Mouse (Mus musculus) central nervous system, embryonic 11.5 days (tissue): ENCODE measurements around the gene AC141477.1. TPM values are rescaled to one million over a fixed set of nuclear protein-coding genes. Genes with fewer than 3 reads are reported as not detected.

Source experiments
- polyA plus RNA-seq: library from polyadenylated mRNA; depleted of rRNA; stranded (reverse); fragments of >200 nt; gene quantifications from 2 replicates; pipeline ENCODE4 v1.2.3, GENCODE M21; 2012; rRNA removed

Gene AC141477.1
- polyA plus RNA-seq, result 2.2 TPM in 1 of 2 replicates, not detected in the other

DNA sequence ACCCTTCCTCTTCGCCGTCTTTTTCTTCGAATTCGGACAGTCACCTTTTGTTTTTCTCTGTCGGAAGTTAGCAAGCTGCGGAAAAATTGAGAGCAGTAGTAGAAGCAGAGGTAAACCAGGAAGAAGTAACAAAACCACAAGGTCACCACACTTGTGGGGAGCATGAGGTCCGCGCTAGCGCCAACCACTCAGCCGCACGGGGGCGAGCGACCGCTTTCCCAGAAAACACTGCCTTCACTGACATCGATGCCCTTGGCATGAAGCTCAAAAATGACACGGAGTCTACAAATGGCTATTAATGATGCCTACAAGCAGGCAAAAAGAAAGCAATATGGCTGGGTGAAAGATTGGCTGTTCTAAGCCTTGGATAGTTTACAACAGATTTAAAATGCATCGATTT is at the start of gene AC141477.1:
Gene AC141477.1, minus strand, starts transcription at position 164 of the 400 bp plus-strand sequence.

DNA sequence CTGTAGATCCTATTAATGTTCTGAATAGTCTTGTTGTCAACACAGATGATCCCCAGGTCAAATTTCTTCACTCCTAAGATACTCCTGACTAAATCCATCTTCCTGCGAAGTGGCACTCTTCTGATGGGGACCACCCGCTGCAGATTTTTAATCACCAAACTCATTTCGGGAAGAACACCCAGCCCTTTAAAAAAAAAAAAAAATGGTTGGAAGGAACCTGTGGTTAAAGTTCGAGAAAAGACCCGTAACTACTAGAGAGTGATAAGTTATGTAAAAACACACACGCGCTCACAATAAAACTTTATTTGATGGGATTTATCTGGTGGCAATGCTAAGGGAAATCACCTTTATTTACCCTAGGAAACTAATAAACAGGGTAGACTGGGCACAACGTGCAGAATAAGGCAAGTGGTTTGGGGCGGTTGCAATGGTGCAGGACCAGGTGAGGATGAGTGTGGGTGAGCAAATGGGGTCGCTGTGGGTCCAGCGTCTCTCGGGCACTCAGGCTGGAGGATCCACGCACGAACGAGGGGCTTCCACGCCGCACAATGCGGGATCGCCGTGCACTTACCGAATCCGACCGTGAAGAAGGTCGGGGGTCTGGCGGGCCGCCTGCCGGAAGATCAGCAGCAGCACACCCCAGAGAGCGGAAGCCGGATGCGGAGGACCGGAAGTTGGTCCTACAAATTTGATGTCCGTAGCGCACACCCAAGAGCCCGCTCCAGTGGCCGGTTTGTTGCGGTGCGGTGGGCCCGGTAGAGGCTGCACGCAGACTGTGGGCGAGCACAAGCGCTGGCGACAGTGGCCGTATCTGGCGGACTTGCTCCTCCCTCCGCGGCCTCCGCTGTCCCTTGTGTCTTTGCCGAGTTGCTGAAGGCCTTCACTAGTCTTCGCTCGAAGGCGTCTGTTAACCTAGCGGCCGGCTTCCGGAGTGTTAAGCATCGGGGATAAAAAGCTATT is 28.2 kb upstream of the AC141477.1 start, which contains the start of the genes Mcm3ap and Ybey:
Gene Mcm3ap, plus strand, starts transcription at position 725 of the 960 bp plus-strand sequence.
Gene Ybey, minus strand, starts transcription at position 912 of the 960 bp plus-strand sequence.

DNA sequence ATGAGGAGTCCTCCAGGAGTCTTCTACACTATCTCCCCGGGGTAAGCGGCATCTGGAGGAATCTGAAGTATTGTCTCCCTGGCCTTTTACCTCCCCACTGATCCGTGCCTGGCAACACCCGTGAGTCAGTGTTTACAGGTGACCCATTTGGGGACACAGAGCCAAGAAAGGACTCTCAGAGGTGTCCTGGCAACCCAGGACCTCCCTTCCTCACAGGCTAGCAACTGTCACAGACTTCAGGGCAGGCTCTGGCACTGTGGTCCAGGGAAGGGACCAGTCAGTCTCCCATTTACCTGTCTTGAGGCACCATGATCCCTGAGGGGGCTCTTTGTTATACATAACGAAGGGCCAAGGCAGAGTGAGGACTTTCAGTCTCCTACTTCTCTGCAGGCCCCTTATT is 8.6 kb upstream of the AC141477.1 start, which contains the start of gene 2610028H24Rik:
Gene 2610028H24Rik, plus strand, starts transcription at position 231 of the 400 bp plus-strand sequence.

DNA sequence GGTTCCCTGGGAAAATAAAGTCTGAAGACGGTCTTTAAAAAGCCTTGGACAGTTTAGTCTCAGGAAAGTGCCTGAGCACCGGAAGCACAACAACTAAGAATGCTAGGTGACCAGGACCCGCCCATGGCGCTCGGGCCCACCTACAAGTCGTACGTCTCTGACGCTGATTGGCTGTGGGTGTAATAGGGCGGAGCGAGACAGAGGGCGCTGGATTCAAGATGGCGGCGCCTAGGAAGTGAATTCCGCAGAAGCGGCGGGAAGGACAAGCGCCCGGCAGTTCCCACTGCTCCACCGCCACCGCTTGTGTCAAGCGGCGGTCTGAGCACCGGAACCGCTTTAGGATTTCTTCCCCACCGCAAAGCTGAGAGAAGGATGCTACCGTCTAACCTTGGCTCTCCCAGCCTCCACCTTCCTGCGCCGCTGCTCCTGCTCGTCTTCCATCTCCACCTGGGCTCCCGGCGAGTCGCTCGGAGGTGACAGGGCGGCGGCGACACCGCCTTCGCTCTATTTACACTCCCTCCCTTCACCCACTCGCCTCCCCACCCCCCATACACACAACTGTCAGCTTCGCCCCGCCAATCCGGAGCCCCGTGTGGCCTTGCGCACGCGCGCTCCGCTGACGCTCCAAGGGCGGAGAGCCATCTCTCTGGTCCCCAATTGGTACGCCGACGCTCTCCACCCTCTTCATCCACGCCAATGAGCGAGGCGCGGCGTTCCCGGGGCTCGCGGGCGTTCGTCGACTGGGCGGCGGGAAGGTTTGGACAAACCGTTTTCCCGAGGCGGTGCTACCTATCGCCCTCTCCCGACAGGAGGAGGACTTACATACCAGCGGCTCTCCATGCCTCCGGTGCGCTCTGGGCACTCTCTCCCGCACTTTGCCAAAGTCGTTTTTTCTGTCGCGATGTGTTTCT is 2.2 kb upstream of the AC141477.1 start, which contains the start of gene Pcnt:
Gene Pcnt, minus strand, starts transcription at position 609 of the 911 bp plus-strand sequence.

Other genes with a start within 250 kb of the AC141477.1 start
- 79.5 and 102 TPM in 2 replicates for gene Prmt2, start 202.6 kb downstream of the AC141477.1 start, polyA plus RNA-seq
- 0.29 and 0.58 TPM in 2 replicates for gene S100b, start 186.6 kb downstream of the AC141477.1 start, polyA plus RNA-seq
- 22.3 and 31.7 TPM in 2 replicates for gene Dip2a, start 95.2 kb downstream of the AC141477.1 start, polyA plus RNA-seq
- gene Pcnt, start 2.3 kb upstream of the AC141477.1 start, polyA plus RNA-seq, result 39.2 and 45.9 TPM in 2 replicates
- not detected in 2 replicates for gene 2610028H24Rik, start 8.6 kb upstream of the AC141477.1 start, polyA plus RNA-seq
- 53.7 and 84.3 TPM in 2 replicates for gene Mcm3ap, start 28.5 kb upstream of the AC141477.1 start, polyA plus RNA-seq
- 3.8 and 4.6 TPM in 2 replicates for gene Ybey, start 28.7 kb upstream of the AC141477.1 start, polyA plus RNA-seq
- 38.4 and 41.3 TPM in 2 replicates for gene Lss, start 91.1 kb upstream of the AC141477.1 start, polyA plus RNA-seq
- gene Spatc1l, start 121.8 kb upstream of the AC141477.1 start, polyA plus RNA-seq, result 0.12 and 0.38 TPM in 2 replicates
- 0.77 and 1.6 TPM in 2 replicates for gene Ftcd, start 135.2 kb upstream of the AC141477.1 start, polyA plus RNA-seq
- gene Col6a2, start 183.2 kb upstream of the AC141477.1 start, polyA plus RNA-seq, result 21.1 and 30.0 TPM in 2 replicates